Mouse (Mus musculus) G1E (cell line): ENCODE measurements at regions not wholly inside any gene's neighbourhood (a gene's known extent, or its start where the extent isn't known, plus 50 kb on each side); places are given as distances from the start of the nearest gene placed in this dataset.

Experiments
- CTCF ChIP-seq: IDR thresholded peaks from 2 replicates; pipeline ENCODE4 v1.5.1; 2012; ENCODE audit warnings: low read depth, low read length, inconsistent platforms, mixed read lengths
- GATA1 ChIP-seq: IDR thresholded peaks from 2 replicates; pipeline ENCODE4 v1.6.1; 2012; ENCODE audit warnings: borderline replicate concordance, low read length, inconsistent platforms, mixed read lengths
- POLR2AphosphoS5 ChIP-seq: IDR thresholded peaks from 2 replicates; pipeline ENCODE4 v1.6.1; 2012; ENCODE audit warnings: low read depth, low read length, inconsistent platforms; ENCODE audit not compliant: insufficient replicate concordance
- TAL1 ChIP-seq: conservative IDR thresholded peaks from 2 replicates; pipeline ENCODE4 v1.6.1; 2012; ENCODE audit warnings: low read depth, low read length, inconsistent platforms, mixed read lengths

DNA sequence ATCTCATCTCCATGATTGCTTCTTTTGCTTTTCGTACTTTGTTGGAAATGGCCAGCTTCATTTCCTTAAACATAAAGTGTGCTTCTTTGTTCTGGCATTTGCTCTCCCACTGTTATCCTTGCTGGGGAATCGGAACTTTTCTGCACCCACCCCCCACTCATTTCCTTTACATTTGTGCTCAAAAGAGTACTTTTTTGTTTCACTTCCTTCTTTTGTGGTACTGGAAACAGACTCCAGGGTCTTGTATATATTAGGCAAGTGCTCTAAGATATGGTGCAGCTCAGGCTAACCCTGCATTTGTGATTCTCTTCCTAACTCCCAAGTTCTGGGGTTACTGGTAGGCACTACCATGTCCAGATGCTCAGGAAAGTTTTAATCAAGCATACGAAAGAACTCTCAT, 1084.6 kb downstream of the Car8 start:
- TF ChIP-seq POLR2AphosphoS5: no peak
- TF ChIP-seq CTCF: no peak
- no peak for TF ChIP-seq TAL1
- TF ChIP-seq GATA1: no peak
